Mouse (Mus musculus) kidney, adult 9 months (tissue): ENCODE results near the gene Wipi2.
A peak's percentile ranks its signal among the peaks of the same experiment; 100 is the strongest.

Source experiments
- DNase-seq: peaks from one replicate; pipeline ENCODE4 v3.0.0; 2022

Wipi2 gene

GRCm38 (mm10) chr5:142693738-142694430, 66.4 kb downstream of the Wipi2 start:
- no peak for DNase-seq

- DNase-seq, result peak; percentile 49
Observed at GRCm38 (mm10) chr5:142694627-142695340, 67.3 kb downstream of the Wipi2 start.

GRCm38 (mm10) chr5:142696258-142696657, 68.8 kb downstream of the Wipi2 start:
- no peak for DNase-seq

GRCm38 (mm10) chr5:142696865-142697264, 69.4 kb downstream of the Wipi2 start:
- DNase-seq, result no peak

- DNase-seq, result no peak
Observed at GRCm38 (mm10) chr5:142697742-142698141, 70.2 kb downstream of the Wipi2 start.

- peak; percentile 15 for DNase-seq
Observed at GRCm38 (mm10) chr5:142700842-142701589, 73.5 kb downstream of the Wipi2 start.

- no peak for DNase-seq
Observed at GRCm38 (mm10) chr5:142701651-142702510, 74.4 kb downstream of the Wipi2 start.

GRCm38 (mm10) chr5:142702511-142703138, 75.1 kb downstream of the Wipi2 start:
- no peak for DNase-seq

GRCm38 (mm10) chr5:142703569-142703968, 76.1 kb downstream of the Wipi2 start:
- no peak for DNase-seq

GRCm38 (mm10) chr5:142707709-142708108, 80.2 kb downstream of the Wipi2 start:
- no peak for DNase-seq

- no peak for DNase-seq
Observed at GRCm38 (mm10) chr5:142709436-142709835, 81.9 kb downstream of the Wipi2 start.

GRCm38 (mm10) chr5:142712373-142712772, 84.9 kb downstream of the Wipi2 start:
- DNase-seq, result no peak

GRCm38 (mm10) chr5:142713966-142714365, 86.5 kb downstream of the Wipi2 start:
- no peak for DNase-seq

GRCm38 (mm10) chr5:142715059-142715458, 87.6 kb downstream of the Wipi2 start:
- DNase-seq, result no peak

- no peak for DNase-seq
Observed at GRCm38 (mm10) chr5:142716056-142716455, 88.6 kb downstream of the Wipi2 start.

GRCm38 (mm10) chr5:142718037-142718436, 90.5 kb downstream of the Wipi2 start:
- DNase-seq, result peak; percentile 77

- DNase-seq, result no peak
Observed at GRCm38 (mm10) chr5:142718486-142718885, 91.0 kb downstream of the Wipi2 start.

GRCm38 (mm10) chr5:142719897-142720296, 92.4 kb downstream of the Wipi2 start:
- DNase-seq, result no peak
